Mouse (Mus musculus): ENCODE data around the gene Becn1.

Becn1 gene

DNA sequence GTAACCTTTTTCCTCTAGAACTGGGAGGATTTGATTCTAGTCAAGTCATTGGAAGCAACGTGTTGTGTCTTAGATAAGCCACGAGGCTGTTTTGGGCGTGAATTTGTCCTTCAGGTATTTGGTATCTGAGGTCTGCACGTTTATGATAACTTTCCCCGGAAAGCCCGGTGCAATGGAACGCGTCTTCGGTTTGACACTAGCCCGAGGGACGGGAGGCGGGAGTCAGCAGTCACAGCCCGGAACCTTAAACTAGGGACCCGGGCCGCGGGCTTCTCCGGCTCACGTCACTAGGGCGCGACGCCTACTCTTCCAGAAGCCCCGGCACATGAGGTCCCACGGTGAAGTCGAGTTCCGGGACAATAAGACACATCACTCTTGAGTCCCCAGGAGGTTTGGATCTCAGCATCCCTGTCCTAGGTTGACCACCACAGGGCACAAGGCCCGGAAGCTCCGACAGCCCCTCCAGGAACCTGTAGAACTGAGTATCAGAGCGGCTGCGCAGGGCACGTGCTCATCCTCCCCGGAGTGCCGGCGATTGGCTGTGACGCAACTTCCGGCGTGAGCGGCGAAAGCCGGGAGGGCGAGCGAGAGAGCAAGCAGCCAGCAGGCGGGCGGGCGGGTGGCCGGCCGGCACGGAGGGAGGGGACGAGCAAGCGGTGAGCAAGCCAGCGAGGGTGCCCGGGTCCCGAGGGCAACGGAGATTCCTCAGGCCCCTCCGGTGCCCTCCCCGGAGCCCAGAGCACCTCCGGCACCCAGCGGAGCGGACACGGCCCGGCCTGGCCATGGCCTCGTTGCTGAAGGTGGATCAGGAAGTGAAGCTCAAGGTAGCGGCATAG, 13.8 kb upstream of the Becn1 start, which contains the start of gene Psme3:
TSS of gene Psme3 (plus strand) at position 549 of the 836 bp plus-strand sequence.
- DNase-seq (ENCODE audit: low read depth, low spot score), result peak; percentile 95

- DNase-seq (ENCODE audit: low read depth, low spot score), result no peak
Measured at GRCm38 (mm10) chr11:101315082-101315650, 13.1 kb upstream of the Becn1 start.

DNA sequence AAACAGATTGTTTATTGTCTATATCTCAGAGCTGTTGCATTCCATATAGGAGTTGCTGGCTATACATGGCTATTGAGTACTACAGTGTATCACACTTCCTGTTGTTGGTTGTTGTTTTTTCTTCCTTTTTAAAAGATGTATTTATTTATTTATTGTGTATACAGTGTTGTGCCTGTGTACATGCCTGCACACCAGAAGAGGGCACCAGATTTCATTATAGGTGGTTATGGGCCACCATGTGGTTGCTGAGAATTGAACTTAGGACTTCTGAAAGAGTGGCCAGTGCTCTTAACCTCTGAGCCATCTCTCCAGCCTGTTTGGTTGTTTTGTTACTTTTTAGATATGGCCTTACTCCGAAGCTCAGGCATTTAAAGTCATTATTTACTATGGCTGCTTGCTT, 12.5 kb upstream of the Becn1 start:
- DNase-seq (ENCODE audit: low read depth, low spot score), result no peak

DNA sequence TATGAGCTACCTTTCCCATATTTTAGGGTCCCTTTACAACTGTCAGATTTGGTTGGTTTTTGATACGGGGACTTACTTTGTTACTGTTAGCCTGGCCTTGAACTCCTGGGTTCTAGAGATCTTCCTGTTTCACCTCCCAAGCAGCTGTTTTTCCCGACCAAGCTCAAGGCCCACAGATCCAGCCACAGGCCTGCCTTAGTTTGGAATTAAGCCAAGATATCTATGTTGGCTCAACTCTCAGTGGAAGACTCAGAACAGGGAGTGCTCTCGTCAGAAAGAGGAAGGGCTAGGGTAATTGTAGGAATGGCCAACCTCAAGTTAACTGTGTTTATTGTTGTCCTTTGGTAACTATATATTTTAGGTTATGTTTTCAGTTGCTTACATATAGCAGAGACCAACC, 10.1 kb upstream of the Becn1 start:
- no peak for DNase-seq (ENCODE audit: low read depth, low spot score)

GRCm38 (mm10) chr11:101311083-101311482, 9.0 kb upstream of the Becn1 start:
- DNase-seq (ENCODE audit: low read depth, low spot score), result no peak

DNA sequence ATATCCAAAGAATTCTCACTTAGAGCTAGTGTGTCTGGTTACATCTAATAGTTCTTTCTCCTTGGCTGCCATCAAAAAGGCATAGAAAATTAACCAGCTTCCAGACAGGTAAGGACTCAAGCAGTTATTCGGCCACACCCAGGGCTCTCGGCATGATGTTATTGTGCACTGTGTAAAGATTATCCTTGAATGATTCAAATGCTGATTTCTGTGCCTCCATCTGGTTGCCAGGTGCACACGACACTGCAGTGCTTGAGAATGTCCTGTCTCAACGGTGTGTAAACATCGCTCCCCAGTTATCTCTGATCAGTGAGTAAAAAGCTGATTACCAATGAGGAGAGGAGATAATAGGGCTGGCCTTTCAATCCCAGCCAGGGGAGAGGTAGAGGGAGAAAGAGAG, 5.7 kb upstream of the Becn1 start:
- peak; percentile 91 for DNase-seq (ENCODE audit: low read depth, low spot score)

DNA sequence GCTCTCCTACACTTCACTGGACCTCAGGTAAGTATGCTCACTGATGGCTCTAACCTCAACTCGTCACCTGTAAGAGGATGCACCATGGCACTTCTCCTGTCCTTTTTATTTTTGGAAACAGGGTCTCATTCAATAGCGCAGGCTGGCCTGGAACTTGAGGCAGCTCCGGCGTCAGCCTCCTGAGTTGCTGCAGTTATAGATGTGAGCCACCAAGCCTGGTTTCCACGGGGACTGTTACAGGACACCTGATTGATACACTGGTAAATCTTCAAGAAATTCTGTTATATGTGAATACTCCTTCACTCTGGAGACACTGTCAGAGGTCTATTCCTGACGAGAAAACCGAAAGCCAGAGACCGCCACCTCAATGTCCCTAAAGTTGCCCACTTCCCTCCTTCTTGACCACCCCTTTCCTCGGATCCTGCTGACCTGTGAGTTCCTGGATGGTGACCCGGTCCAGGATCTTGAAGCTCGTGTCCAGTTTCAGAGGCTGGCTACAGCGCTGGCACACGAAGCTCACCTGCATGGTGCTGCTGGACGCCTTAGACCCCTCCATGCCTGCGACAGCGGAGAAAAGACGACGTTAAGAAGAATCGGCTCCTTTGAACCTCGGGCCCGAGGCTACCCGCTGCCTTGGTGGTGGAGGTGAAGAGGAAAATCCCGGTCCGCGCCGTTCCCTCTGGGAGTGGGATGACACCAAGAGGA, 635 bp downstream of the Becn1 start:
- DNase-seq (ENCODE audit: low read depth, low spot score), result no peak

GRCm38 (mm10) chr11:101300881-101301280, 1.2 kb downstream of the Becn1 start:
- peak; percentile 46 for DNase-seq (ENCODE audit: low read depth, low spot score)

- peak; percentile 36 for DNase-seq (ENCODE audit: low read depth, low spot score)
Measured at GRCm38 (mm10) chr11:101295191-101295590, 6.9 kb downstream of the Becn1 start.

GRCm38 (mm10) chr11:101291231-101291630, 10.9 kb downstream of the Becn1 start:
- DNase-seq (ENCODE audit: low read depth, low spot score), result no peak

DNA sequence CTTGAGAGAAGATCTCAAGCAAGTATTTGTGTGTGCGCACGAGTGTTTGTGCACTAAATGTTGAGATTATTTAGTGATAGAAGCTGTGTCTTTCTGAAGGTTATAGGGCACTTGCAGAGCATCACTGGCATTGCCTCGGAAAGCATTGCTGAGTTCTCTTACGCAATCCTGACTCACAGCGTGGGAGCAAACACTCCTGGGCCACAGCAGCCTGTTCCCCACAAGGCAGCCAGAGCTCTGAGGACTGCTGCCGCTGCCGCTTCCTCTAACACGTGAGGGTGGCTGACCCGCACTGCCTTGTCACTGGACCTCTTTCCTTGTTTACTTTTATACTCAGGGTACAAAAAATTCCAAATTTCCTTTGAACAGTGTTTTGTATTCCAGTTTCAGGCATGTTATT, 14.8 kb downstream of the Becn1 start:
- DNase-seq (ENCODE audit: low read depth, low spot score), result no peak

DNA sequence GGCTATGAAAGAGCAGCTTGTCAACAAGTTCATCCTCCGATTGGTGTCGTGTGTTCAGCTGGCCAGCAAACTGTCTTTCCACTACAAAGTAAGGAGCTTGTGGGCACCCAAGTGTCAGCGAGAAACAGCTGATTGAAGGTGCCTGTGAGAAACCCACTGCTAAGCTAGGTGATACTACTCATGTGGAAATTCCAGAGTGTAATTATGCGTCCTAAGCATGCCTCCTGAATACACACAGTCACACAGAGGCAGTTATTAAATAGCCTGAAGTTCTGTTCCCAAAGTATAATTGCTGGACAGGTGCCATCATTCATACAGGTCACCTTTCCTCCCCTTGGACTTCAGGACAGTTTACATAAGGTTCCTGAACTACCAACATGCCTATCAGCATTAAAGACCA, 18.3 kb downstream of the Becn1 start:
- no peak for DNase-seq (ENCODE audit: low read depth, low spot score)

DNA sequence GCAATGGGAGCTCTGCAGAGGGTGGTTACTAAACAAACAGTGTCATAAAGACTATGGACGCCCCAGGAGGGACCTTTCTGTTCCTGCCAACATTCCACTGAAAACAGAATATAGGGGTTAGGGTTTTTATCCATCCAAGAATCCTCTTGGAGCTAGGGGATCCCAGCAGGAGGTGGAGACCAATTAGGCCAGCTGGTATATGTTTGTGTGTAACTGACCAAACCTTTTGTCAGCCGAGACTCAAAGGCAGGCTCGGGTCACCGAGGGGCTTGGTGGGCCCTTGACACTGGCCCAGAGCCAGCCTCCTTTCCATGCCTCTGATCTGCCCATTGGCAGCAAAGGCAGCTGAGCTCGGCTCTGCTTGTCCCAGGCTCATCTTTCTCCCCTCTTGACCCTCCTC, 19.2 kb downstream of the Becn1 start:
- no peak for DNase-seq (ENCODE audit: low read depth, low spot score)

DNA sequence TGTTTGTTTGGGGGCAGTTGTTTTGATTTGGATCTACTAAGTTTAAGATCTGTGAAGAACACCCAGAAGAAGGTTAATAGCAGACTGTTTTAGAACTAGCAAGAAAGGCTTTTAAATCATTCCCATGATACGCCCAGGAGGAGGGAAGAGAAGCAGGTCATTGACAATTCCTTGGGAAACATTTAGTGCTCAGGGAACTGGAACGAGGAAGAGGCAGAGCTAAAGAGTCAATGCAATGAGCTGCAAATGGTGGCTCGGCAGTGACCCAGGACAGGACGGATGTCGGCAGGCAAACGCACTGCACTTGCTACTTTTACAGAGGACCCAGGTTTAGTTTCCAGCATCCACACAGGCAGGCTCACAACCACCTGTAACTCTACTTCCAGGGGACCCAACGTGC, 21.2 kb downstream of the Becn1 start:
- DNase-seq (ENCODE audit: low read depth, low spot score), result no peak

DNA sequence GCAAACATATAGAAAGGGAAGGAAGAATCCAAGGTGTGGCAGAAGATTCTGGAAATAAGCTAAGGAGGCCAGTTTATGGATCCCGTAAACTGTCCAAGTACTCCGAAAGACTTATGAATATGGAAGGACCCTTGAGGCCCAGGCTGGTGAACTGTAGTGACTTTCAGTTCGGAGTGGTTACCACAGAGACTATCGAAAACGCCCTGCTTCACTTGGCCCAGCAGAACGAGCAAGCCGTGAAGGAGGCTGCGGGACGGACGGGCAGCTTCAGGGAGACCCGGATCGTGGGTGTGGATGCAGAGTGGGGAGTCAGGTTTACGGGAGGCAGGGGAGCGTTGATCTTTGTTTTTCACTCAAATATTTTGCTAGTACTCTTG, 22.9 kb downstream of the Becn1 start:
- no peak for DNase-seq (ENCODE audit: low read depth, low spot score)

DNA sequence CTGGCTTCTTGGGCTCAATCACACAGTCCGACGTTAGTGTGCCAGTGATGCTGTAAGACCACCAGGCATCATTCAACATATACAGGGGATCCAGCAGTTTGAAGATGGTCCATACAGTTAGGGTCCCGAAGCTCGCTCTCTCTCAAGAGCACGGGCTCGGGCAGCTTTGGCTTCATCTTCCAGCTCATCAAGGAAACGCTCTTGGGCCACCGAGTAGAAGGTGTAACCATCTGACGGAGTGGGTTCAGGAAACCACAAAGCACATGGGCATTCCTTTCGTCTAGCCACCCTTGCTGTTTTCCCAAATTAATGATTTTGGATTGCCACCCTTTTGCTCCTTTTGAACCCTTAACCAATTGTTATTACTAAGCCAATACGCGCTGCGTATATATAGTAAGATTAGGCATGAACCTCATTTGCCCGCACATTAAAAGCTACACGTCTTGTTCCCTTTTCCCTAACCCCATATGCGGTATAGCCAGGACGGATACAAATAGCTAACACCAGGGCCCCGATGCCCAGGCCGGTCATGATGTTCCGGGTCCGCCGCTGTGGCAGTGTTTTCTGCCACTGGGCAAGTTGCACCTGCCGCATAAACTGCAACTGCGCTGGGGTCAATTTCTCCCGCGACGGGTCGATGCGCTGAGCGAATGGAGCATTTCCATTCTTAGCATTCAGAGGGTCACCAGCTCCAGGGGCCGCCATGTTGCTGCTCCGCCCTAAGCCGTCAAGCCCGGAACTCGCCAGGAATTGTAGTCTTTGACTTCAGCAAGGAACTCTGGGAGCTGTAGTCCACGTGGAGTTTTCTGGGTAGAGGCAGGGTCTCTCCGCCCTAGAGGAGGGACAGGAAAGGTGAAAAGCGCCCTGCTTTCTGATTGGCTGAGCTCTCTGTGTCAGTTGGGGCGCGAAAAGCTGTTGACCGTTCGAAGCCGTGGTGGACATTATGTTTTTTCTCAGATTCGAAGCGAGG, 23.6 kb downstream of the Becn1 start, which contains the start of the genes Cntd1 and Coa3:
TSS of gene Cntd1 (plus strand) at position 790 of the 970 bp plus-strand sequence.
TSS of gene Coa3 (minus strand) at position 892 of the 970 bp plus-strand sequence.
- peak; percentile 98 for DNase-seq (ENCODE audit: low read depth, low spot score)

GRCm38 (mm10) chr11:101277381-101278222, 24.5 kb downstream of the Becn1 start:
- DNase-seq (ENCODE audit: low read depth, low spot score), result no peak

DNA sequence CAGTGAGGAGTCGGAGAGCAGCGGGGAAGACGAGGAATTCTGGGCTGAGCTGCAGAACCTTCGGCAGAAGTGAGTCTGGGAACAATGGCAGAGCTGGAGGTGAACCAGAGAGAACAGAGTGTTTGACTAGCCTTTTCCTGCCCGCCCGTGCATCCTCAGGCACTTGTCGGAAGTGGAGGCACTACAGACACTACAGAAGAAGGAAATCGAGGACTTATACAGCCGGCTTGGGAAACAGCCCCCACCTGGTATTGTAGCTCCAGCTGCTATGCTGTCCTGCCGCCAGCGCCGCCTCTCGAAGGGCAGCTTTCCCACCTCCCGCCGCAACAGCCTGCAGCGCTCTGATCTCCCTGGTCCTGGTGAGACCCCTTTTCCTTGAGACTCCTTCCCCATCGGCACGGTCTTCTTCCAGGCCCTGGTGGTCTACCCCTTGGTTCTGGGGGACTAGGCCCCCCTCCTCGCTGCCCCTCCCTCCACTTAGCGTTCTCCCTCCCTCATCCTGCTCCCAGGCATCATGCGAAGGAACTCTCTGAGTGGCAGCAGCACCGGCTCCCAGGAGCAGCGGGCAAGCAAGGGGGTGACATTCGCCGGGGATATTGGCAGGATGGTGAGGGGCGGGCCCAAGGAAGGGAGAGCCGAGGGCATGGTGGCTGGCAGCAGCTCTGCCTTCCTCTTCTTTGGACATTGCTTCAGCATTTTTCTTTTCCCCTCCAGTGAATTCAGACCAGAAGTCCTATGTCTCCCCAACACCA, 25.6 kb downstream of the Becn1 start:
- DNase-seq (ENCODE audit: low read depth, low spot score), result peak; percentile 31

- DNase-seq (ENCODE audit: low read depth, low spot score), result no peak
Measured at GRCm38 (mm10) chr11:101275309-101275708, 26.8 kb downstream of the Becn1 start.

DNA sequence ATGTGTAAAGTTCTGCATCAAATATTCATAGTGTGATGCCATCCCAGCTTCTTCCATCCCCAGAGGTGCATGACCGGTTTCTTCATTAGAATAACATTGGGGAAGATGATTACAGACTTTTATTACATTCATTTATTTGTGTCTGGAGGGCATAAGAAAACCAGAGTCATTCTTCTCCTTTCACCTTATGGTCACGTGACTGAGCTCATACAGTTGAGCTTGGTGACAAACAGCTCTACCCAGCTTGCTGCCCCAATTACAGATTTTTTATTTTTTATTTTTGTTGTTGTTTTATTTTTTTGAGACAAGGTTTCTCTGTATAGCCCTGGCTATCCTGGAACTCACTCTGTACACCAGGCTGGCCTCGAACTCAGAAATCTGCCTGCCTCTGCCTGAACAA, 29.6 kb downstream of the Becn1 start:
- no peak for DNase-seq (ENCODE audit: low read depth, low spot score)
